Mouse (Mus musculus): ENCODE results near the gene Pak3. TPM values are rescaled to one million over a fixed set of nuclear protein-coding genes. Genes with fewer than 3 reads are reported as not detected.
"Not testable (repeated sequence)": the region's sequence is repeated elsewhere in the genome, so short reads cannot be mapped to it uniquely, and the experiment has no call there.

Pak3 gene
- total RNA-seq (2021), result under 1 TPM; 0.05 to 0.08 TPM
- long read RNA-seq, experiment 1, result 0 reads
- long read RNA-seq, experiment 2, result 0 reads

GRCm38 (mm10) chrX:143518168-143518901 is at the start of gene Pak3:
TSS of gene Pak3 (plus strand) at chrX:143518591.
- peak within 1 kb of the TSS; percentile 53 for H3K4me3 ChIP-seq

GRCm38 (mm10) chrX:143482866-143483265 is 35.5 kb upstream of the Pak3 start:
- intact Hi-C loops (cut with DNase I), result no loop called here
- DNase-seq, result peak; percentile 87
- no peak for TF ChIP-seq CTCF (IDR thresholded peaks at IDR 0.05)
- H3K27ac ChIP-seq, result no peak overlapping the region
- no peak overlapping the region for H3K4me3 ChIP-seq

More at GRCm38 (mm10) chrX:143518168-143518901, at the start of gene Pak3:
- no peak within 1 kb of the TSS for H3K27ac ChIP-seq
- TF ChIP-seq CTCF (IDR thresholded peaks at IDR 0.05), result no peak
- DNase-seq, result no peak
- intact Hi-C loops (cut with DNase I), result no loop called here

GRCm38 (mm10) chrX:143501053-143501695 is 17.2 kb upstream of the Pak3 start:
- no peak for DNase-seq
- Histone ChIP-seq H3K4me3 (no peak overlapping the region), H3K27ac (no peak overlapping the region)
- TF ChIP-seq CTCF (IDR thresholded peaks at IDR 0.05), result no peak
- intact Hi-C loops (cut with DNase I), result no loop called here

GRCm38 (mm10) chrX:143501776-143502365 is 16.5 kb upstream of the Pak3 start:
- Histone ChIP-seq H3K27ac (no peak overlapping the region), H3K4me3 (no peak overlapping the region)
- intact Hi-C loops (cut with DNase I), result no loop called here
- DNase-seq, result no peak
- no peak for TF ChIP-seq CTCF (IDR thresholded peaks at IDR 0.05)

- DNase-seq, result no peak
- intact Hi-C loops (cut with DNase I), result no loop called here
- TF ChIP-seq CTCF (IDR thresholded peaks at IDR 0.05), result no peak
- peak overlapping the region; percentile 53 for H3K4me3 ChIP-seq
- no peak overlapping the region for H3K27ac ChIP-seq
These were observed 526 bp downstream of the Pak3 start for GRCm38 (mm10) chrX:143518917-143519316.

- DNase-seq; H3K4me3 ChIP-seq; H3K27ac ChIP-seq; intact Hi-C loops (cut with DNase I): not testable (repeated sequence)
These were observed 1.1 kb downstream of the Pak3 start for GRCm38 (mm10) chrX:143519454-143519853.

GRCm38 (mm10) chrX:143520195-143520594 is 1.8 kb downstream of the Pak3 start:
- no peak overlapping the region for H3K4me3 ChIP-seq
- TF ChIP-seq CTCF (IDR thresholded peaks at IDR 0.05), result no peak
- no peak for DNase-seq
- intact Hi-C loops (cut with DNase I), result no loop called here
- H3K27ac ChIP-seq, result no peak overlapping the region

- TF ChIP-seq CTCF (IDR thresholded peaks at IDR 0.05), result no peak
- intact Hi-C loops (cut with DNase I), result no loop called here
- DNase-seq, result no peak
- H3K27ac ChIP-seq, result no peak overlapping the region
- H3K4me3 ChIP-seq, result no peak overlapping the region
These were observed 13.9 kb downstream of the Pak3 start for GRCm38 (mm10) chrX:143532331-143532730.

GRCm38 (mm10) chrX:143533574-143533973 is 15.2 kb downstream of the Pak3 start:
- TF ChIP-seq CTCF (IDR thresholded peaks at IDR 0.05), result no peak
- DNase-seq, result no peak
- Histone ChIP-seq H3K27ac (no peak overlapping the region), H3K4me3 (no peak overlapping the region)
- intact Hi-C loops (cut with DNase I), result no loop called here

- TF ChIP-seq CTCF (IDR thresholded peaks at IDR 0.05), result no peak
- Histone ChIP-seq H3K27ac (no peak overlapping the region), H3K4me3 (no peak overlapping the region)
- intact Hi-C loops (cut with DNase I), result no loop called here
- DNase-seq, result no peak
These were observed 24.4 kb downstream of the Pak3 start for GRCm38 (mm10) chrX:143542756-143543155.

GRCm38 (mm10) chrX:143543186-143543793 is 24.9 kb downstream of the Pak3 start:
- H3K27ac ChIP-seq, result no peak overlapping the region
- intact Hi-C loops (cut with DNase I), result no loop called here
- H3K4me3 ChIP-seq, result no peak overlapping the region
- no peak for DNase-seq
- no peak for TF ChIP-seq CTCF (IDR thresholded peaks at IDR 0.05)

GRCm38 (mm10) chrX:143573691-143574090 is 55.3 kb downstream of the Pak3 start:
- no peak overlapping the region for H3K27ac ChIP-seq
- TF ChIP-seq CTCF (IDR thresholded peaks at IDR 0.05), result no peak
- no peak for DNase-seq
- intact Hi-C loops (cut with DNase I), result no loop called here
- H3K4me3 ChIP-seq, result no peak overlapping the region

- DNase-seq, result no peak
- intact Hi-C loops (cut with DNase I), result no loop called here
- TF ChIP-seq CTCF (IDR thresholded peaks at IDR 0.05), result no peak
- H3K4me3 ChIP-seq, result no peak overlapping the region
- H3K27ac ChIP-seq, result no peak overlapping the region
These were observed 61.5 kb downstream of the Pak3 start for GRCm38 (mm10) chrX:143579925-143580324.
